Mouse (Mus musculus) spleen, adult 2 months (tissue): ENCODE measurements at regions not wholly inside any gene's neighbourhood (a gene's known extent, or its start where the extent isn't known, plus 50 kb on each side); places are given as distances from the start of the nearest gene placed in this dataset.

Experiments used
- CTCF ChIP-seq: fragments of 200-500 bp; IDR thresholded peaks from 2 replicates; pipeline ENCODE4 v1.5.1; 2011; ENCODE audit warnings: mild to moderate bottlenecking, inconsistent platforms; ENCODE audit not compliant: insufficient read depth, insufficient read length, insufficient replicate concordance; ENCODE audit errors: extremely low read depth
- POLR2A ChIP-seq: fragments of 200-500 bp; IDR thresholded peaks from 2 replicates; pipeline ENCODE4 v1.6.1; 2011; ENCODE audit warnings: low read depth, low read length, inconsistent platforms

- TF ChIP-seq CTCF, result no peak
- no peak for TF ChIP-seq POLR2A
These were observed 53.6 kb upstream of the Gbe1 start for GRCm38 (mm10) chr16:70260151-70260550.
